Mouse (Mus musculus) embryonic fibroblast, embryonic 13.5 days (primary cell): ENCODE measurements around the gene Samd1. TPM values are rescaled to one million over a fixed set of nuclear protein-coding genes. Genes with fewer than 3 reads are reported as not detected.

Source experiments
- H3K27ac ChIP-seq: 2 replicates; pipeline ENCODE4 v1.5.1; 2012; ENCODE audit warnings: low read length, control low read depth, inconsistent platforms; ENCODE audit not compliant: insufficient read depth
- H3K4me1 ChIP-seq: 2 replicates; pipeline ENCODE4 v1.6.1; 2011; ENCODE audit warnings: low read length; ENCODE audit not compliant: control insufficient read depth, insufficient read depth
- H3K4me3 ChIP-seq: 2 replicates; pipeline ENCODE4 v1.5.1; 2011; ENCODE audit warnings: mild to moderate bottlenecking, control low read depth, low read length; ENCODE audit not compliant: insufficient read depth
- CTCF ChIP-seq: IDR thresholded peaks from 2 replicates; pipeline ENCODE4 v1.5.1; 2011; ENCODE audit warnings: mild to moderate bottlenecking, control low read depth, low read length, moderate library complexity, borderline replicate concordance; ENCODE audit not compliant: insufficient read depth
- POLR2A ChIP-seq: IDR thresholded peaks from 2 replicates; pipeline ENCODE4 v1.6.1; 2011; ENCODE audit warnings: low read depth, mild to moderate bottlenecking, control low read depth, low read length, moderate library complexity
- polyA plus RNA-seq: library from polyadenylated mRNA; stranded (reverse); fragments of >200 nt; gene quantifications from 2 replicates; pipeline ENCODE4 v1.2.4, GENCODE M21; 2011; ENCODE audit warnings: low read depth; ENCODE audit not compliant: missing spikeins, insufficient read length

The Samd1 gene
- polyA plus RNA-seq, 1 experiment: 47.9 TPM

DNA sequence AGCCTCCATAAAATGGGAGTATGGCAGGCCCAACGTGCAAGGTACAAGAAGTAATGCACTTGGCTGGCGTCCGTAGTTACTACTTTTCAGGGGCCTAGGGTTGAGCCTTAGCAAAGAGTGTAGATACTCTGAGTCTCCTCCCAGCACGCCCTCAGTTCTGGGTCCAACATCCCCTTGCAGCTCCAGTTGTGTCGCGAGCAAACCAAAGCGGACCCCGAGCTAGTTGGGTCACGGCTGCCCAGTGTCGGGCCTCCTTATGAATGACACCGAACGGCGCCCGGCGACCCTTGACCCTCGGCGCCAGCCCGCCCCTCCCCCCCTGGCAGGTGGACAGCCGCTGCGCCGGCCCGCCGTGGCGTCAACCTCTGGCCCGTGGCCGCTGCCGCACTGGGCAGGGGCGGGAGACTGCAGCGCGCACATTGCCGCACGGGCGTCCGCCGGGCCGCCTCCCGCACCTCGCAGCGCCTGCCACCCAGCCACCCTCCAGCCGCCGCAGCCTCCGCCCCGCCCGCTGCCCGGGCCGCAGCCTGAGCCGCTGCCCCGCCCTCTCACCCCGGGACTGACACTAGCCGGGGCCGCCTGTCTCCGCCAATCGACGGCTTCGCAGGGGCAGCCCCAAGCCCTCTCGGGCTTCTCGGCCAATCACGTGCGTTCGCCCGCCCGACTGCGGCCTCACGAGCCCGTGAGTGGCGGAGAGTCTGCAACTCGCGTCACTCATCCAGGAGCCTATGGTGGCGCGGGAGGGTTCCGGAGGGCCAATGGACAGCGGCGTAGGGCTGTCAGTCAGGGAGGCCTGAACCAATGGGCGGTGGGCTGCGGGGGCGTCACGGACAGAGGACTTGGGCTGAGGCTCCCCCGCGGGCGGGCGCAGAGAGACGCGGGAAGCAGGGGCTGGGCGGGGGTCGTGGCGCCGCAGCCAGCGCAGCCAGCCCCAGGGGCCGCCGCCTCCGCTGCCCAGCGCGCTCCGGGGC, 25.0 kb upstream of the Samd1 start, which contains the start of gene Prkaca:
TSS of gene Prkaca (plus strand) at position 844 of the 971 bp plus-strand sequence.
- H3K4me3 ChIP-seq: peak within 1 kb of the TSS; percentile 79
- H3K27ac ChIP-seq: no peak within 1 kb of the TSS
- peaks cover 9% of the 10 kb centered on the region for H3K4me1 ChIP-seq
- TF ChIP-seq POLR2A: peak; percentile 56
- TF ChIP-seq CTCF: no peak

DNA sequence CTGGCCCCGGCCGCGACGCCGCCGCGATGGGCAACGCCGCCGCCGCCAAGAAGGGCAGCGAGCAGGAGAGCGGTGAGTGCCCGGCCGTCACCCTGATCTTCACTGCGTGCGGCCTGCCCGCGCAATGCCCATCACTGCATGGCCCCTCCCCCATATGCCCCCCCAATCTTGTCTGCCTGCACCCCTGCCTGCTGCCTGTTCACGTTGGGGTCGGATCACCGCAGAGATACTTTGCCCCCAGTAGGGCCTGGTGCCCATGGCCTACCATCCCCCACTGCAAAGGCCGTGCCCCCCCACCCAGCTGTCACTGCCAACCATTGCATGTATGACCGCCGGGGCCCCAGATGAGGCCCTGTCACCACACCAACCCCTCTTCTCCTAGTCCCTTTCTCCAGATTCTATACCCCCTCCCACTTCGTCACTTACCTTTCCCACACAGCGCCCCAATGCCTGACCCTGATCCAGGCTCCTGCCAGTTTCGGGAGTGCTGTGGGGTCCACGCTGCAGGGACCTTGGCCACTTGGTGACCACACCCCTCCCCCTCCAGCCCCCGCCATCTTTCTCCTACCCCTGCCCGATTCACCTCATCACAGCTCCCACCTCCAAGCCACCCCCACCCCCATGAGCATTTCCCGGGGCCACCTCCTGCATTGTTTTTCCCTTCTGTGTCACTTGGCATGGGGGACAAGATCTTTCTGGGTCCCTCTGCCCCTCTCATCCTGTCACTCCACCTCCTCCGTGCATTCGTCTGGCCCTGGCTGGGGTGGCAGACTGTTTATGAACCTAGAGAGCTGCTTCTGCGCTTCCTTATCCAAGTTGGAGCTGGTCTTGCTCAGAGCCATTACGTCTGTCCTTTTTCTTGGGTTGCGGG, 24.1 kb upstream of the Samd1 start:
- peaks cover 11% of the 10 kb centered on the region for H3K4me1 ChIP-seq
- peak overlapping the region; percentile 79 for H3K4me3 ChIP-seq
- H3K27ac ChIP-seq: no peak overlapping the region
- no peak for TF ChIP-seq CTCF
- TF ChIP-seq POLR2A: no peak; the same call in 1 of the 2 replicates

DNA sequence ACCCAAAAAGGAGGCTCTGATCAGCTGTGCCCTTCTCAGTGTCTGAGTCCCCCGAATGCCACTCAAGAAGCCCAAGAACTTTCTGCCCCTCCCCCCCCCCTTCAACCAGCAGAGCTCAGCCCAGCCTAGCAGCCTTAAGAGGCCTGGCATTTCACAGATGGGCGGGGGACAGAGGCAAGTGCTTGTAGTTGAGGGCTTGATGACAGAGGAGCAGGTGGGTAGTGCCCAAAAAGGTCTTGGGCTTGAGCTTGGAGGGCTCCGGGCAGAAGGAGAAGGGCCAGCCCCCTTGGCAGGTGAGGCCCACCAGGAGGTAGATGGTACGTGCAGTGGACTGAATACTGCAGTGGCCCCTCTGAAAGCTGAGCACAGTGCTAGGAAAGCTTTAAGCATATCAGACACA, 23.0 kb upstream of the Samd1 start:
- H3K4me1 ChIP-seq: peaks cover 11% of the 10 kb centered on the region
- TF ChIP-seq CTCF (no peak), POLR2A (no peak)
- no peak overlapping the region for H3K4me3 ChIP-seq
- H3K27ac ChIP-seq: no peak overlapping the region

DNA sequence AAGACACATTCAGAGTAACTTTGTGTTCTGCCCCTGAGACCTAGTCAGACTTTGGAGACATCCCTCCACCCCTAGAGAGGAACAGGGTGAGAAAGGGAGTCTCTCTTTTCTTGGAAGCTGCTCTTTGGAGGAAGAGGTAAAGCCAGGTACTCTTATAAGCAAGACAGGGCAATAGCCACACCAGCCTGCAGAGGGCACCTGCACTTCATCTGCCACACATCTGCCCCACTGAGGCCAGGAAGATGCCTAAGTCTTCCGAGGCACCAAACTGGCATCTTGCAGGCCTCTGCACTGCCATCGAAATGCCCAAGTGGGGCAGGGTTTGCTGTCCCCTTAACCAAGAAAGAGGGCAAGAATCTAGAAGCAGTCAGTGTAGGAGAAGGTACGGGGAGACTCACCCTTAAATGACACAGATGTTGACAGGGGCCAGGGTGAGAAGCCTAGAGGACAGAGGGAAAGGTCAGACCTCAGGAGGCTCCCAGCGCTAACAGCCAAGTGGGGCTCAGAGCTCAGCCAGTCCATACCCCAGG, 21.3 kb upstream of the Samd1 start:
- Histone ChIP-seq H3K4me1 (peaks cover 11% of the 10 kb centered on the region), H3K27ac (no peak overlapping the region), H3K4me3 (no peak overlapping the region)
- TF ChIP-seq POLR2A (no peak), CTCF (peak; percentile 51; the same call in 1 of the 2 replicates)

DNA sequence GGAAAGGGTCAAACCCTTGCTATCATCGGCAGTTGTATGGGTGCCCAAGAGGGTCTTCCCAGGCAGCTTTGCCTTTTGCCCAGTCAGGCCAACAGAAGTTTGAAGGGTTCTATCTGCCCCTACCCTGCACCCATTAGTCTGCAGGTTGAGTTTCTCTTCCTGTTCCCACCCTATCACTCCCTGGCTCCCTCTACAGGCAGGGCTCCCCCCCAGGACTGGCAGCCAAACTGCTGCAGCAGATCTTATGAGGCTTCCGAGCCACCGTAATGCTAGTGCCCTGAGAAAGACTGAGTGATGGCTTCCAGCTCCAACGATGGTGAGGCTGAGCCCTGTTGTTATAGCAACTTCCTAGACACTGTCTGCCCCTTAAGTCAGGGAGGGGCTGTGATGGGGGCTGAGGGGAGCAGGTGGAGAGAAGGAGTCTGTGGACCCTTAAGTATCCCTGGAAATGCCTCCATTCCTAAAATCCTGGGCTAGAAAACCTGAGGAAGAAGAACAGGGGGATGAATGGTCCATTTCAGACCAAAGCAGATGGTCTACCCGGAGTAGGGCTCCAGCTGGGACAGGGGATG, 20.6 kb upstream of the Samd1 start:
- Histone ChIP-seq H3K4me3 (no peak overlapping the region), H3K27ac (no peak overlapping the region), H3K4me1 (peaks cover 8% of the 10 kb centered on the region)
- no peak for TF ChIP-seq CTCF
- no peak for TF ChIP-seq POLR2A

DNA sequence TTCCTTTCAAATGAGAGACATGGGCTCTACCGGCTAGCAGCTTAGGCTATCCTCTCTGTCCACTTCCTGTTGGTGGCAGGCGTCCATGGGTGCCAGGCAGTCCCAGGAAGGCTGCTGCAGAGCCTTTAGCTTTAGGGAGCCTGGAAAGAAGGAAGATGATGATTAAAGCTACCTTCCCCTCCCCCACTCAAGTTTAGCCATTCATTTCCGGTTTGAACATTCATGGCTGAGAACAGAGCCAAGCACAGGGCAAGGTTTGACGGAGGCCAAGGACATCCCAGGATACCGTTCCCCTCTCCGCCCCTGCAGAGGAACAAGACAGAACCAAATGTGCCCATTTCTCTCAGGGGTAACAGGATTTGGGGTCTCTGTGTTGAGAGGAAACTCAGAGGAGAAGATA, 19.8 kb upstream of the Samd1 start:
- Histone ChIP-seq H3K4me3 (no peak overlapping the region), H3K27ac (no peak overlapping the region), H3K4me1 (peaks cover 6% of the 10 kb centered on the region)
- TF ChIP-seq CTCF: no peak
- no peak for TF ChIP-seq POLR2A

DNA sequence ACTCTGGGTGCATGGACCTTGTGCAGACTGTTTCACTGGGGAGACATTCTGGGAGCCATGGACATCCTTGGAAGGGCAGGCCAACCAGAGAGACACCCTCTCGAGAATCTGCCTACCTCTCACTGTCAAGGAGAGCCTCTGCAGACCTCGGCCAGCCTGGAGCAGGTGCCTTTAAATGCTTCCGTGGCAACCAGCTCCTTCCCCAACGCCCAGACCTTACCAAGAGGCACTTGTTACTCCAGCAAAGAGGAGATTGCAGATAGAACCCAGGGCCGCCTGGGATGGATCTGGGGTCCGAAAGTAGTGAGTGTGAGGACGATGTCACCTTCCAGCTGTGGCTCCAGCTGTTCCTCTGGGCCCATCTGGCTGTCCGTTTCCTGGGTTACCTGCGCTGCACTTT, 19.3 kb upstream of the Samd1 start:
- no peak for TF ChIP-seq POLR2A
- no peak for TF ChIP-seq CTCF
- Histone ChIP-seq H3K4me3 (no peak overlapping the region), H3K4me1 (peaks cover 6% of the 10 kb centered on the region), H3K27ac (no peak overlapping the region)

DNA sequence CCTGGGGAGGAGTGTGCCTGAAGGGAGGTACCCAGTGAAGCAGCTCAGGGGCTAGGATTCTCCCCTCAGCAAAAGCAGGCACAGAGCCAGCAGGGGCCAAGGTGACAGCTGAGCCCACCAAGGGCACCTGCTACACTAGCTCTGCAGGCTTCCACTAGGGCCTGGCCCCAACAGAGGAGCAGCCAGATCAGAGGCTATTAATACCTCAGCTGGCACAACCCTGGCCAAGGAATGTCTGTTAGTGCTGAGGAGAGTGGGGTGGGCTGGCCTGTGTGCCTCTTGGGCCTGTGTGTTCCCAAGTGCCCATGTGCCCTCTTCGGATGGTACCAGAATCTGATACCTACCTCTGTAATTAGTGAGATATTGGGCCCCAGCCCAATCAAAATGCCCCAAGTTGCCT, 17.2 kb upstream of the Samd1 start:
- Histone ChIP-seq H3K4me3 (no peak overlapping the region), H3K27ac (no peak overlapping the region), H3K4me1 (peaks cover 6% of the 10 kb centered on the region)
- TF ChIP-seq CTCF: no peak
- TF ChIP-seq POLR2A: no peak

DNA sequence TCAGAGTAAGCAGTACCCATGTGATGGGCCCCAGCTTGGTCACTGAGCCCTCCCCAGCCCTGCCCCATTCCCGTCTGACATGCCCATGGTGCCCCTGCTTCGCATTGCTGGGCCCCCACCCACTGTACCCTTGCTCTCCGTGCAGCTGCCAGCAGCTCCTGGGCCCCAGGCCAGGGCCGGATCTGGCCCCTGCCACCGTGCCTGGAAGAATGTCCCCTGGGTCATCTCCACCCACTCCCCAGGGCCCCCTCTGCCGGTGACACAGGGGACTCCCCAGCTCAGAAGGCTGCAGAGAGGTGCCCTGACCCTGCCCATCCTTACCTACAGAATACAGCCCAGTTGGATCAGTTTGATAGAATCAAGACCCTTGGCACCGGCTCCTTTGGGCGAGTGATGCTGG, 16.6 kb upstream of the Samd1 start:
- Histone ChIP-seq H3K4me3 (no peak overlapping the region), H3K27ac (no peak overlapping the region), H3K4me1 (peaks cover 6% of the 10 kb centered on the region)
- TF ChIP-seq POLR2A (no peak), CTCF (no peak)
